Mouse (Mus musculus) liver, embryonic 14.5 days (tissue): Measurements from ENCODE around the gene Gpr146.

Experiments
- CTCF ChIP-seq: IDR thresholded peaks from 2 replicates; pipeline ENCODE4 v1.5.1; 2016; ENCODE audit warnings: antibody characterized with exemption, low read depth, control low read depth
- EP300 ChIP-seq: IDR thresholded peaks from 2 replicates; pipeline ENCODE4 v1.6.1; 2016; ENCODE audit warnings: antibody characterized with exemption, low read depth

DNA sequence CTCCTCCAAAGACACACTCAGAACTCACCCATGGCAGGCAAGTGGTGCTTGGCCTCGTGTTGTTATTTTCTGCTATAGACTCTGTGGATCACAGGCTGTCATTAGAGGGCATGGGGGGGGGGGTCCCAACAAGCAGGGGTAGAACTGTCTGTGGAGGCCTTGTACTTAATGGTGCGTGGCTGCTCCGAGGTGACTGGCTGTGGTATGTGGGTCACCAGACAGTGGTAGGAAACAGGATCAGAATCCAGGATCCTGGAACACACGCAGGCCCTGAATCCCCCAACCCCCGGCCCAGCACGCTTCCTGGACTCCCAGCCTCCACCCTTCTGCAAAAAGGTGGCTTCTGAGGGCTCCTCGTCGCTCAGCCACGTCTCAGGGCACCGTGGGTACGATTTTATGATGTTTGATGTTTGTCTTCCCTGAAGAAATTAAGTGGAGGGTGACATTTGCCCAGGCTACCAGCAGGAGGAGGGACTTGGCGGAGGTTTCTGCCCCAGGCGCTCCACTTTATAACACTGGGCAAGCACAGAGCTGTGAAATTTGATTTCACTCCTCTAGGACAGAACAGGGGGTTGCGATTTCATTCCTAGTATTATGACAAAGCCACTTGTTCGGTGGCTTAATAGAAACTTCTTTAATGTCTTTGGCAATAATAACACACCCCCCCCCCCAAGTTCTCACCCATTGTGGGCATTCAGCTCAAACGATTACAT, 44.0 kb upstream of the Gpr146 start:
- TF ChIP-seq CTCF (no peak), EP300 (no peak)
